Mouse (Mus musculus) layer of hippocampus, adult 18-20 months (tissue): ENCODE results near the gene Rps11. TPM values are rescaled to one million over a fixed set of nuclear protein-coding genes. Genes with fewer than 3 reads are reported as not detected.
"Not testable (repeated sequence)": the region's sequence is repeated elsewhere in the genome, so short reads cannot be mapped to it uniquely, and the experiment has no call there.

Experiments used
- DNase-seq, 2 experiments: peaks; one replicate each; pipeline ENCODE4 v3.0.0; 2022; ENCODE audit warnings: low spot score in 2 of 2
- total RNA-seq, 2 experiments: library from RNA; stranded (reverse); gene quantifications; 2 replicates each; pipeline ENCODE4 v1.2.3; 2021

Gene Rps11
- total RNA-seq, 2 experiments from 2014 or later, result 481 to 486 TPM

DNA sequence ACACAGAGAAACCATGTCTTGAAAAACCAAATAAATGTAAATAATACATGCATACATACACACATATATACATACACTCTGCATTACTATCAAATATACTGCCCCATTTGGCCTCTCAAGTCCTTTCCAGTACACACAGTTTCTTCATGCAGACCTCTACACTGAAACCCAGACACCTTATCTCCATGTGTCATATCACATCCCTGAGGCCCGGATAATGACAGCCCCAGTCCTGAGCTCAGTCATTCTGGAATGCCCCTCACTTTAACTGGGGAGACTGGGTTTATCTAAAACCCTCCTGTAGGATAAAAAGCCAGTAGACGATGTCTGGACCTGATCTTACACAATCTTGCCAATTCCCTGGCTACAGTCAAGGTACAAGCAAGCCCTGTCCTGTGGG lies 10.8 kb downstream of the Rps11 start:
- DNase-seq, result no peak

DNA sequence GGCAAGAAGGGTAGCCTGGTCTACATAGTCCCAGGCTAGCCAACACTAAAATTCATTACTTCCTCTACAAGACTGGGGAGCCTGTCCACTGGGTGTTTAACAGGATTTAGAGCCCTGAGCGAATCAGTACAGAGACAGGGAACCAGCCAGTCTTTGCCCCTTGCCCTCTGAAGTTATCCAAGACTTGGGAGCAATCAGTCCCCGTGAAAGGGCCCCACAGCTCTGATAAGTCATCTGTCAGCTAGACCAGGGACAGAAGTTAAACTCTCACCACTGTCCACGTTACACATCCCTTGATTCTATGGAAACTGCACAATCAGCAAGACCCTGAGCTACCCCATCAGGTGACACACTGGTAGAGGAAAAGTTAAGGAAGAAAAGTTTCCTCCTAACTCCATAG lies 11.7 kb downstream of the Rps11 start:
- DNase-seq, result no peak

DNA sequence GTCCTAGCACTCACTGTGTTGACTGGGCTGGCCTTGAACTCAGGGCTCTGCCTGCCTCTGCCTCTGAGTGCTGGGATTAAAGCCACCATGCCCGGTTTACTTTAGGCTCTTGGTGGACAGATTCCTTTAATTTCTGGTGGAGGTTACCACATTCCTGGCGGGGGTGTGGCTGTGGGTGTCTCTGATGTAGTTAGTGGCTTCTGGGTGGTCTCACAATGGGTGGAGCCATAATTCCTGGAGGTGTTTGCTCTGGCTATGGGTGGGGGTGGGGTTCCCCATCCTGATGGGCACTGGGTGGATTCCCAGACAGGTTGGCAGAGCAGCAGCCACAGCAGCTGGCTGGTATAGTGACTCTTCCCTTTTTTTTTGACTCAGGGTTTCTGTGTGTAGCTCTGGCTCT lies 12.3 kb downstream of the Rps11 start:
- DNase-seq, result no peak

DNA sequence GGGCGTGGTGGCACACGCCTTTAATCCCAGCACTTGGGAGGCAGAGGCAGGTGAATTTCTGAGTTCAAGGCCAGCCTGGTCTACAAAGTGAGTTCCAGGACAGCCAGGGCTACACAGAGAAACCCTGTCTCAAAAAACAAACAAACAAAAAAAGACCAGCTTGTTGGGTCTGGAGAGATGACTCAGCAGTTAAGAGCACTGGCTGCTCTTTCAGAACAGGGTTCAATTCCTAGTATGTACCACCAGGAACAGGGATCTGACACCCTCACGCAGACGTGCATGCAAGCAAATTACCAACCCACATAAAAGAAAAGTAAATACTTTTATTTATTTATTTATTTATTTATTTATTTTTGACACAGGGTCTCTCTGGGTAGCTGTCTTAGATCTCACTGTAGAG lies 14.2 kb downstream of the Rps11 start:
- DNase-seq, result not testable (repeated sequence)

DNA sequence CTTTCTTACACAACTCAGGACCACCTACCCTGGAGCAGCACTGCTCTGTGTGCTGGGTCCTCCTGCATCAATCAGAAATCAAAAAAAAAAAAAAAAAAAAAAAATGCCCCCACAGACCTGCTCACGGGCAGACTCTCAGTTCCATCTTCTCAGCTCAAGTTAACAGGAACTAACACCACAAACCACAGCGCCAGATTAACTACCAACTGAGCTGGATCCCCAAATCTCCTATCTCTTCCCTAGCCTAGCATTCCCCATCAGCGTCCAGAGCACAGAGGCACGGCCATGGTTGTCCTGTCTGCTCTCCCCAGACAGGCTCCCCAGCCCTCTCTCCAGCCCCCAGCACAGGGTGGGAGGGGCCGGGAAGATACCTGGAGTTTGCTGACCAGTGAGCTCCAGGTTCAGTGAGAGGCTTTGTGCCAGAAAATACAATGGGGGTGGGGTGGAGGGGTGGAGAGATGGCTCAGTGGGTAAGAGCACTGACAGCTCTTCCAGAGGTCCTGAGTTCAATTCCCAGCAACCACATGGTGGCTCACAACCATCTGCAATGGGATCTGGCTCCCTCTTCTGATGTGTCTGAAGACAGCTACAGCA lies 17.1 kb downstream of the Rps11 start:
- DNase-seq, result no peak

DNA sequence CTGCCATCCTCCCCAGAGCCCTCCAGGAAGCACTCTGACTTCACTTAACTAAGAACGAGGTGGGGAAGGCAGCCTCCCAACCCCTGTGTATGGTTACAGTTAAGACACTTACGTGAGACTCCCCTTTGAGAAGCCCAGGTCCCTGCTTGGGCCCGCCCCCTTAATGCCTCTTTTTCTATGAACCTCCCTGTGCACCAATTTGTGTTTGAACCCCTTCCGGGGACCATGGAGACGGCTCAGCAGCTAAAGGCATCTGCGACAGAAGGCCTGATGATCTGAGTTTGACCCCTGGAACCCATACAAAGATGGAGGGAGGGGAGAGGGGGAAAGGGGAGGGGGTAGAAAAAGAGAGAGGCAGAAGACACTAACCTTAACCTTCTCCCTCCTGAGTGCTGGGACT lies 17.8 kb downstream of the Rps11 start:
- DNase-seq, result no peak

DNA sequence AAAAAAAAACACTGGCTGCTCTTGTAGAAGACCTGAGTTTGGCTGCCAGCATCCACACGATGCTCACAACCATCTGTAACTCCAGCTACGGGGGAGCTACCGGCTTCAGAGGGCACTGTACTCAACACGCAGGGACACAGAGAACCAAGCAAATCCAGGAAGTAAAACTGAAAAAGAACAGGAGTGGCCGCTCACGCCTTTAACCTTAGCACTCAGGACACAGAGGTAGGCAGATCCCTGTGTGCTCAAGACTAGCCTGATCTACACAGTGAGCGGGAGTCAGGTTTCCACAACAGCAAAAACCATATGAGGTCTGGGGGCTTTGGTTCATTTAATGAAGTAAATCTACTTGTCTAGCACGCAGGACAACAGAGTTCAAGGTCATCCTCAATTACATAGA lies 18.7 kb downstream of the Rps11 start:
- no peak for DNase-seq

DNA sequence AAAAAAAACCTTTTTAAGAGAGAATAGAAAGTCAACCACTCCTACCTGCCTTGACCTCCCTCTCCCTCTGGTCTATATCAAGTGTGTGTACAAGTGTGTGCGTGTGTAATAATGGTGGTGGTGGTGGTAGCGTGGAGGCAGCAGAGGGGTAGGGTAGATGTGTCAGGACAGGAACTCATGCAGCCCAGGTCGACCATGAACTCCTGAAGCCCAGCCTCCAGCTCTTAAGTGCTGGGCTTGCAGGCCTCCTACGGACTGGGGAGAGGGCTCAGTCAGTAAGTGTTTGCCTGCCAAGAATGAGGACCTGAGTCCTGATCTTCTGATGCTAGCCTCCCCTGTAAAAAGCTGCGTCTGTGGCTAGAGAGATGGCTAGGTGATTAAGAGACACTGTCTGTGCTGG lies 19.3 kb downstream of the Rps11 start:
- DNase-seq, result no peak

DNA sequence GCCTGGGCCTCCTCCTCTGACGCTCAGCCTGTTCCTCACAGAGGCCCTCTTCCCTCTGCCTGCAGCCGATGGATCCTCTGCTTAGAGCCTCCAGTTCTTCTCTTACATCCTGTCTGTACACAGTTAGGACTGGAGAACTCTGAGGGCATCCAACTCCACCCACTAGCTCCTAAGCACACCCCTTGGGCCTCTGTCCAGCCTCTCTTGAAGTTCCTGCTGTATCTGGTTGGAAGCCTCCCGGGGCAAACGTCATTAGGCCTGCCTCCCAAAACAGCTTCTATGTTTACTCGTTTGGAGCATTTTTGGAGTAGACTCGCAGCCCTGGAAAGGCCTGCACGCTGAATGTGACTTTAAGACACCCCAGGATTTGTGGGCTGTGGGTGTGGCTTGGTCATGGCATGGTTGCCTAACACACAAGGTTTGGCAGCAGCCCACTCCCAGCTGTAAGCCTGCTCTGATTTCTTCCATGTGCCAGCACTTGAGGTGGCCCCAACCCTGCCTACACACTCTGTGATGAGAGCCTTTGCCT lies 20.5 kb downstream of the Rps11 start, which contains the start of gene Fcgrt:
Fcgrt (minus strand) TSS at position 200 of the 529 bp plus-strand sequence.
- DNase-seq, result peak in 1 of 2 experiments; percentile 37

DNA sequence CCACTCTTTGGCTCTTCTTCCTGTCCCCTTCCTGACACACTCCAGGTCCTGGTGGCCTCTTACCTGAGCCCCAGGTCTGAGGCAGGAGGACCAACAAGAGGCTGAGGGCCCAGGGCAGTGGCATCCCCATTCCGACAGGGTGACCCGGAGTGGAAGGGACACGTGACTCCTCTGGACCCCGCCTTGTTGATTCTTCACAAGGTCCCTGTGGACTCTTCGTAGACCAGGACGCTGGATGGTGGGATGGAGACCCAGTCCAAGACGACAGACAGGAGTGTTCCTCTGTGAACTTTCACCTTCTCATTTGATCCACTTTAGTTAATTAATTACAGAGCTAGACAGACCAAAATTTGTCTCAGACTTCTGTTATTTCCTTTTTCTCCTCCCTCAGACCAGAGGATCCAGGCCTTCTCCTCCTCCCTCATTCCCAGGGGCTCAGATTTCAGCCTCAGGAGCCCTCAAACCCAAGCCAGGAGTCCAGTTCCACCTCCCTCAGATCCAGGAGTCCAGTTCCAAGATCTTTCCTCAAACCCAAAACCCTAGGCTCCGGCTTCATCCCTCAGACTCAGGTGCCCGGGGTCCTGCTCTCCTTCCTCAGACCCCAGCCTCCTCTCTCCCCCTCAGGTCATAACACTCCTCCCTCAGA lies 21.2 kb downstream of the Rps11 start:
- no peak for DNase-seq

DNA sequence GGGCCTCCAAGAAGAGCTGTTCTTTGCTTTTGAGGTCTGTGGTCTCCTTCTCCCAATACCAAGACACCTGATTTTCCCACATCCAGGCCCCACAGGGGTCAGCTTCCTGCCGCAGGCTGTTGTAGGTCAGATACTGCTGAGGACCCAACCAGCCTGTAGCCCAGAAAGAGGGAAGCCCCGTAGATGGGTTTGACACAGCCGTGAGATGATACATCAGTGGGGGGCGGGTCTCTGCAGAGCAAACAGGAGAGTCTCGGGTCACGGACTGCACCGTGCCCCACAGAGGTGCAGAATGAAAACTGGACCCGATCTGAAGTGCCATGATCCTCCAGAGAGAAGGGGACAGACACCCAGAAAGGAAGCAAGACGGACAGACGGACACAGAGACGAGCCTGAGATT lies 21.8 kb downstream of the Rps11 start:
- DNase-seq, result no peak

DNA sequence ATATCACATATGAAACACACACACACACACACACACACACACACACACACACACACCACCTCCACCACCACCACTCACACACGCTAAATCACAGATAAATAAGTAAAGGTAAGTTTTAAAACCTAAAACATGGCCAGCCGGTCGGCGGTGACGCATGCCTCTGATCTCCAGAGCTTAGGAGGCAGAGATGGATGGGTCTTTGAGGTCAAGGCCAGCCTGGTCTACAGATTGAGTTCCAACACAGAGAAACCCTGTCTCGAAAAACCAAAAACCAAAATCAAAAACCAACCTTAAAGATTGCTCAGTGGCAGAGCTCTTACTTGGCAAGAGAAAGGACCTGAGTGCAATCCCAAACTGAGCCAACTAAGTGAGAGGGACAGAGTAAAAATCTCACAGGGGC lies 24.2 kb downstream of the Rps11 start:
- DNase-seq, result no peak

DNA sequence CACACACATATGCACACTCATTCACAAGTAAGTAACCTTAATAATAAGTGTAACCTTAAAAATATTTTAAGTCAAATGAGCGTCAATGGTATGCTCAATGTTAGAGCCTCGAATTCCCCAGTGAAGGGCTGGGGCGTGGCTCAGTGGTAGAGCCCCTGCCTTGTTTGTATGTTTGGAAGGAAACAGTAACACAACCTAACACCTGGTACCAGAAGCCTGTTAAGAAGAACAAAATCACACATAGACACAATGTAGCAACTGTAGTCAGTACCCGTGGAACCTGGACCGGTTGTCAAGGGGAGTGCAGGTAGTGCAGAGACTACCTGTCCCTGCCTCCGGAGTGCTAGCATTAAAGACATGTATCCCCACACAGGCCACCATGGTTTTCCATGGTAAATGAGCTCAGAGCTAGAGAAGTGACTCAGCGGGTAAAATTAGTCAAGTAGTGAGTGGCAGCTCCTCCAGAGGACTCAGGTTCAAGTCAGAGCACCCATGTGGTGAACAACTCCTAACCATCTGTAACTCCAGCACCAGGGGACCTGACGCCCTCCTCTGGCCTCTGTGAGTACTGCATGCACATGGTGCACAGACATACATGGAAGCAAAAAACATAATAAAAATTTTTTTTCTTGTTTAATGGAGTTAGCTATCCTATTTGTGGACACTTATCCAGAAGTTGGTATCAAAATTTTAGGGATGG lies 25.5 kb downstream of the Rps11 start:
- DNase-seq, result no peak

DNA sequence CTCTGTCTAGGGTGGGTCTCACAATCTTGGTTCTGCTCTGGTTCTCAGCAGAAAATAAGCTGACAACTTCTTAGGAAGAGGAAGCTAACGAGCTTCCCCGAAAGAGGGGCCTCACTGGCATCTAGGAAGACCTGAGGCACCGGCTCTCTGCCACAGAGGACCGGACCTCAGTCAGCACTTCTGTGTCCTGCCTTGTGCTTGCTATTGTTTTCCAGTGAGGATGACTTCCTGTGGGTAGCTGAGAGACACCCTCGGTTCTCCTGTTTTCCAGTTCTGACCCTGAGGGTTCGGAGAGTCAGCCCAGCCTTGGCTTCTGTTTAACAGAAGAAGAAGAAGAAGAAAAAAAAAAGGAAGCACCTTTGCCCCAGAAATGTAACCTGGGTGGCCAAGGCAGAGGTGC lies 26.8 kb downstream of the Rps11 start:
- DNase-seq, result no peak

DNA sequence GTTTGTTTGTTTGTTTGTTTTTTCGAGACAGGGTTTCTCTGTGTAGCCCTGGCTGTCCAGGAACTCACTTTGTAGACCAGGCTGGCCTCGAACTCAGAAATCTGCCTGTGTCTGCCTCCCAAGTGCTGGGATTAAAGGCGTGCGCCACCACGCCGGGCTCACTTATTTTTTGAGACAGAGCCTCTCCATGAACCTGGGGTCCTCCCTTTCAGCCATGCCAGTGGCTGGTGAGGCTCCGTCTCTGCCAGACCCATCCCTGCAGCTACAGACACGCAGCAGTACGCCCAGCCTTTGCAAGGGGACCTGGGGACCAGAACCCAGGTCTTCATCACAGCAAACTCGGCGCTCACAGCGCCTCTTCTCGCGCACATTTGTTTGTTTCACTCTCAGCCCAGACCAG lies 28.3 kb downstream of the Rps11 start:
- not testable (repeated sequence) for DNase-seq

DNA sequence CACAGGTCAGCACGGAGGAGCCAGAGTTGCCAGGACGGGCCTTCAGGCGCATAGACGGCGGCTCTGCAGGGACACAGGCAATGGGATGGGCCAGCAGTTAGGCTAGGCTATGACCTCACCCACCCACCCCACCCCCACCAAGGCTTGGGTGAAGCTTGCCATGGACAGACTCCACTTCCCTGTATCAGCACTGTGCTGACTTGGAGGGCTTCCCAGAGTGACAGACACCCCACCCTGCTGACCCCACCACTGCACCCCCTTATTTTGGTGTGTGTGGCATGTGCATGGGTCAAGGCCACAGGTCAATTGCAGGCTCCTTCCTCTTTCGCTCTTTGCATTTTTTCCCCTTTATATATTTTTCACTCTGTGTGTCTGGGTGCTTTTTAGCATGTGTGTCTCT lies 28.9 kb downstream of the Rps11 start:
- DNase-seq, result no peak

DNA sequence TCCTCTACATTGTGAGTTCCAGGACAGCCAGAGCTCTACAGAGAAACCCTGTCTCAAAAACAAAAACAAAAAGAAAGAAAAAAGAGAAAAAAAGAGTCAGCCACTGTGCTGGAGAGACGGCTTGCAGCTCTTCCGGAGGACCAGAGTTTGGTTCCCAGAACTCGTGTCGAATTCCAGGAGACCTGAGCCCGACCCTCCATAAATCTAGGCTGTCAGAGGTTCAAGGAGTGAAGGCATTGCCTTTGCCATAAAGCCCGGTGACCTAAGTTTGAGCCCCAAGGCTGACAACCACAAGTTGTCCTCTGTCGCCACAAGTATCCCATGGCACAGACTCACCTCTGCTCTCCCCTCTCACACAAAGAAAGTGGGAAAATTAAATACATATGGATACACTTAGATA lies 30.1 kb downstream of the Rps11 start:
- no peak for DNase-seq

DNA sequence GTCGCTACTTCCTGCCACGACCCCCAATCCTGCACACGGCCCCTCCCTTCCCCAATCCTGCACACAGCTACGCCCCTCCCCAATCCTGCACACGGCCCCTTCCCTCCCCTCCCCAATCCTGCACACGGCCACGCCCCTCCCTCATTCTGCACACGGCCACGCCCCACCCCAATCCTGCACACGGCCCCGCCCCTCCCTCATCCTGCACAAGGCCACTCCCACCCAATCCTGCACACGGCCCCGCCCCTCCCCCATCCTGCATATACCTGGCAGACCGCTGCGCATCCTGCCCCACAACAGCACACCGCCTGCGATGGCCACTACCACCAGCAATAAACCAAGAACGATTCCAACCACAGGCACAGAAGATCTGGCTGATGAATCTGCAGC lies 30.7 kb downstream of the Rps11 start:
- no peak for DNase-seq

DNA sequence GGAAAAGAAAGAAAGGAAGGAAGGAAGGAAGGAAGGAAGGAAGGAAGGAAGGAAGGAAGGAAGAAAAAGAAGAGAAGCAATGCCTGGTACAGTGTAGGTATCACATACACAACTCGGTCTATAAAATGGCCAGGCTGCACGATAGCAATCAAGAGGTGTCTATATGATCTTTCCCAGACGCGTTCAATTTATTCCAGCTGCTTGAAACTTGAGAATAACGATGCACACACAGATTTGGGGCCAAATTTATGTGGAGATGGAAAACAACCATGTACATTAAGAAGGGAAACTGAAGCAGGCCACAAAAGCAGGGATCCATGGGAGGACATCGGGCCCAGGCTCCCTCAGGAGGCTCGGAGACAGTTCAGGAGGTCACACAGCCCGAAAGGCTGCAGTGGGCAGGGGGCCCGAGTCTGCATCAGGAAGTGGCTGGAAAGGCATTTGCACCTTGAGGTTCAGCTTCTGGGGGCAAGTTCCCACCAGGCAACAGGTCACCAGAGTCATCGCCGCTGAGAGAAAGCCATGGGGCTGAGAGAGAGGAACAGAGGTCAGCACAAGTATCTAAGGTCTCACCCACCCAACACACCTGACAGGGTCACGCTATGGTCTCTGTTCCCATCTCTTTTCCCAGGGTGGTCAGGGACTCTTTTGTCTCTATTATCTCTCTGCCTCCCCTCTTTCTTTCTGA lies 31.3 kb downstream of the Rps11 start:
- no peak for DNase-seq

DNA sequence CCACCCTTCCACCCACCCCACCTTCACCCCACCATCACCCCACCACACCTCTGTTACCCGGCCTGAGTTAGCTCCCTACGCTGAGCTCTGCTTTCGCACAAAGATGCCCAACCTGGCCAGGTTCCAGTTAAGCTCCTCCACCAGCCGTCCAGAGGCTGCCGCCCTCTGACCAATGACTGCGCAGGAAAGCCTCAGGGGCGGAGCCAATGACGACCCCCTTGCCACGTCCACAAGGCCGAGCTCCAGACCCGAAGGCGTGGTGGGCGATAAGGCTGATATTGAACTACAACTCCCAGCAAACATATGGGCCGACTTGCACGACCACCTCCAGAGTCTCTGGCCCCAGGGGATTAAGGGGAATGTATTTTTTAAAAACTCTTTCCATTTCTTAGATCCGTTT lies 32.2 kb downstream of the Rps11 start, which contains the start of gene Rcn3:
Rcn3 (minus strand) TSS at position 174 of the 400 bp plus-strand sequence.
- DNase-seq, result no peak
